Mouse (Mus musculus) limb, embryonic 11.5 days (tissue): ENCODE data around the gene Ctsa. TPM values are rescaled to one million over a fixed set of nuclear protein-coding genes. Genes with fewer than 3 reads are reported as not detected.
"Not testable (repeated sequence)": the region's sequence is repeated elsewhere in the genome, so short reads cannot be mapped to it uniquely, and the experiment has no call there.

Experiments
- ATAC-seq: fragments of 200-750 bp; cut with Nextera tagmentation; 2 replicates; pipeline ENCODE4 v1.8.0; 2017; ENCODE audit warnings: low read depth; ENCODE audit not compliant: insufficient number of reproducible peaks, low FRiP score, low TSS enrichment
- DNase-seq: peaks from one replicate; pipeline ENCODE4 v3.0.0-alpha.2; 2015; ENCODE audit warnings: low spot score
- H3K27ac ChIP-seq: fragments of 300-500 bp; sonication (generic); replicated peaks from 2 replicates; pipeline ENCODE4 v1.5.1; 2014; ENCODE audit warnings: low read depth, mild to moderate bottlenecking, low read length
- H3K27me3 ChIP-seq: fragments of 300-500 bp; sonication (generic); 2 replicates; pipeline ENCODE4 v1.6.1; 2014; ENCODE audit warnings: mild to moderate bottlenecking, low read length, mixed read lengths; ENCODE audit not compliant: control insufficient read depth, insufficient read depth
- H3K36me3 ChIP-seq: fragments of 300-500 bp; sonication (generic); 2 replicates; pipeline ENCODE4 v1.6.1; 2014; ENCODE audit warnings: mild to moderate bottlenecking, low read length, moderate library complexity, mixed read lengths; ENCODE audit not compliant: control insufficient read depth, insufficient read depth
- H3K4me1 ChIP-seq: fragments of 300-500 bp; sonication (generic); 2 replicates; pipeline ENCODE4 v1.6.1; 2014; ENCODE audit warnings: low read length, mixed read lengths; ENCODE audit not compliant: control insufficient read depth, insufficient read depth
- H3K4me2 ChIP-seq: fragments of 300-500 bp; sonication (generic); 2 replicates; pipeline ENCODE4 v1.6.1; 2014; ENCODE audit warnings: low read depth, mild to moderate bottlenecking, moderate library complexity; ENCODE audit not compliant: severe bottlenecking
- H3K4me3 ChIP-seq: fragments of 300-500 bp; sonication (generic); 2 replicates; pipeline ENCODE4 v1.5.1; 2014; ENCODE audit warnings: low read depth, low read length
- H3K9ac ChIP-seq: fragments of 300-500 bp; sonication (generic); 2 replicates; pipeline ENCODE4 v1.6.1; 2014; ENCODE audit warnings: mild to moderate bottlenecking, low read length
- H3K9me3 ChIP-seq: fragments of 300-500 bp; sonication (generic); 2 replicates; pipeline ENCODE4 v1.6.1; 2016; ENCODE audit warnings: low read length; ENCODE audit not compliant: control insufficient read depth
- WGBS: fragments of 180-500 bp; shearing (Covaris S2); extraction: QIAGEN DNeasy Blood & Tissue Kit; methylation state at CpG from one replicate; pipeline ENCODE4 v1.1.7; 2014; 5-methylcytosine and 5-hydroxymethylcytosine counted together
- polyA plus RNA-seq: library from polyadenylated mRNA; unstranded; fragments of >200 nt; fragmentation: Nextera tagmentation; extraction: Ambion mirVana; gene quantifications from 2 replicates; pipeline ENCODE4 v1.2.1, GENCODE M21; 2014

Ctsa gene
- polyA plus RNA-seq, 1 experiment from 2014 or later = 95.8 TPM

DNA sequence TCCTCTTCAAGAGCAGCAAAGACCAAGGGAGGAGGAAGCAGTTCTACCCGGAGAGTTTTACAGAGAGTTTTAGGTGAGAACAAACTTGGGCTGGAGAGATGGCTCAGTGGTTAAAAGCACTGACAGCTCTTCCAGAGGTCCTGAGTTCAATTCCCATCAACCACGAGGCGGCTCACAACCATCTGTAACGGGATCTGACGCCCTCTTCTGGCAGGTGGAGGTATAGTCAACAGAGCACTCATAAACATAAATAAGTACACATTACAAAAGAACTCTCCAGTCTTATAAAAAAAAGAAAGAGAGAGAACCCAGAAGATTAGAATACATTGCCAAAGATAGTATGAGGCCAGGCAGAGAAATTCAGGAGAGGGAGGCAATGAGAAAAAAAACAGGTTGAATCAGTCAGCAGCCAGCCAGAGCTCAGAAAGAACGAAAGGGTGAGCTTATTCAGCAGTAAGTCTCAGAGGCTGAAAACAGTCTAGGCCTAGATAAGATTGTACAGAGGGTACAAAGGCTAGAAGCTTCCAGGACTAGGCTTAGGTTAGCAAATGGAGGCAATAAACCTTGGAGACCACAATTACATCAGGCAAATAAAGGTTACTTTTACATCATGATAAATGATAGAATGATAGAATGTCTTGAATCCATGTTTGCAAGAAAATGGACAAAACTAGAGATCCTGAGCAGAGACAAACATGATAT is 39.1 kb downstream of the Ctsa start:
- H3K4me1 ChIP-seq = peaks cover 4% of the 10 kb centered on the region; the same call in 1 of the 2 replicates
- no peaks in the 10 kb centered on the region for H3K27me3 ChIP-seq
- no peak for DNase-seq
- ATAC-seq = no peak
- H3K4me2 ChIP-seq = no peak overlapping the region
- H3K27ac ChIP-seq = no peak overlapping the region
- no peaks in the 10 kb centered on the region for H3K9me3 ChIP-seq
- H3K36me3 ChIP-seq = no peaks in the 10 kb centered on the region
- no peak overlapping the region for H3K4me3 ChIP-seq
- WGBS = 56% methylated on average over 6 of the region's 6 CpGs
- H3K9ac ChIP-seq = no peak overlapping the region

DNA sequence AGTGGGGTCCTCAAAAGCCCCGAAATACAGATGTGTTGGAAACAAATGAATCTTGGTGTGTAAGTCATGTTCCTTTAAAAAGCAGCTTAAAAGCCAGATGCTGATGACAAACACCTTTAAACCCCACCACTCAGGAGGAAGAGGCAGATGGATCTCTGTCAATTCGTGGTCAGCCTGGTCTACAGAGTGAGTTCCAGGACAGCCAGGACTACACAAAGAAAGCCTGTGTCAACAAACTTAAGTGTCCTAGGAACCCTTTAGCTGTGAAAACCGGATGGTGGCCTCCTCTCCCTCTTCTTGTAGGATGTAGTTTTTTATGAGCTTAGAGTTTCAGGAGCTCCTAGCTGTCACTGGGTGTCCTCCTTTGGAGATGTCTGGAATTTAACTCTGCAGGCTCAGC is 40.9 kb downstream of the Ctsa start:
- no peaks in the 10 kb centered on the region for H3K9me3 ChIP-seq
- 59% methylated on average over 3 of the region's 3 CpGs for WGBS
- H3K27ac ChIP-seq = no peak overlapping the region
- H3K9ac ChIP-seq = no peak overlapping the region
- no peaks in the 10 kb centered on the region for H3K27me3 ChIP-seq
- H3K4me1 ChIP-seq = peaks cover 4% of the 10 kb centered on the region; the same call in 1 of the 2 replicates
- ATAC-seq (no peak), DNase-seq (no peak)
- H3K36me3 ChIP-seq = no peaks in the 10 kb centered on the region
- H3K4me3 ChIP-seq = no peak overlapping the region
- H3K4me2 ChIP-seq = no peak overlapping the region

DNA sequence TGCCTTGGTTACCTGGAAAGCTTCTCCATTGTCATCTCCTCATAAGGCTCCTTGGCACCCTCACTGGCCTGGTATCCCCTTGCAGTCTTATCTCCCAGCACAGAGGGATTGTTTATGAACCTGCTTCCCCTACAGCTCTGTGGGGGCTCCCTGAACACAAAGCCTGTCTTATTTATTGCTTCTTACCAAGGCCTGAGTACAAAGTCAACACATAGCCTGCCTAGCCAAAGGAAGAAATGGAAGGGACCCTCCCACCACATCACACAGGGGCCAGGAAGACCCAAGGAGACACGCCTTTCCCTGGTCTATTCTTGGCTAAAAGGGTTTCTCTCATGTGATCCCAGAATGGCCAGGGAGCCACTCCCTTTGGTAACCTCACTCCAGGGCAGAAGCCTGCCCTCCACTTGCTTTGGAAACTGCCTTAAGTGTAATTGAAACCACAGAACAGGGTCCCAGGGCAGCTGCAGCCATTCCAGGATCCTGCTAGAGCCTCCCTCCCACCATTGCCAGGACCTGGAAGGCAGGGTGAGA is 41.6 kb downstream of the Ctsa start:
- ATAC-seq = no peak

DNA sequence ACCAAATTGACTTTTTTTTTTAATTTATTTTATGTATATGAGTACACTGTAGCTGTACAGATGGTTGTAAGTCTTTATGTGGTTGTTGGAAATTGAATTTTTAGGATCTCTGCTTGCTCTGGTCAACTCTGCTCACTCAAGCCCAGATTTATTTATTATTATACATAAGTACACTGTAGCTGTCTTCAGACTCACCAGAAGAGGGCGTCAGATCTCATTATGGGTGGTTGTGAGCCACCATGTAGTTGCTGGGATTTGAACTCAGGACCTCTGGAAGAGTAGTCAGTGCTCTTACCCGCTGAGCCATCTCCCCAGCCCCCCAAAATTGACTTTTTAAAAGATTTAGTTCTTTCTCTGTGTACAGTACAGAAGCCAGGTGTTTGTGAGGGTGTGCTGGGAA is 43.0 kb downstream of the Ctsa start:
- not testable (repeated sequence) for H3K36me3 ChIP-seq, H3K4me2 ChIP-seq, DNase-seq, H3K4me3 ChIP-seq, H3K9me3 ChIP-seq, H3K27me3 ChIP-seq, ATAC-seq, H3K9ac ChIP-seq, H3K27ac ChIP-seq, H3K4me1 ChIP-seq
- WGBS = 52% methylated on average over 2 of the region's 2 CpGs

More for the DNA sequence above, 41.6 kb downstream of the Ctsa start:
- Histone ChIP-seq H3K27ac (peak overlapping the region; percentile 4; the same call in 1 of the 2 replicates), H3K36me3 (no peaks in the 10 kb centered on the region), H3K4me1 (peaks cover 4% of the 10 kb centered on the region; the same call in 1 of the 2 replicates), H3K4me2 (no peak overlapping the region), H3K27me3 (no peaks in the 10 kb centered on the region), H3K9ac (peak overlapping the region; percentile 32; the same call in 1 of the 2 replicates), H3K4me3 (no peak overlapping the region), H3K9me3 (no peaks in the 10 kb centered on the region)
- DNase-seq = no peak
- WGBS = 43% methylated on average over 1 of the region's 1 CpGs

DNA sequence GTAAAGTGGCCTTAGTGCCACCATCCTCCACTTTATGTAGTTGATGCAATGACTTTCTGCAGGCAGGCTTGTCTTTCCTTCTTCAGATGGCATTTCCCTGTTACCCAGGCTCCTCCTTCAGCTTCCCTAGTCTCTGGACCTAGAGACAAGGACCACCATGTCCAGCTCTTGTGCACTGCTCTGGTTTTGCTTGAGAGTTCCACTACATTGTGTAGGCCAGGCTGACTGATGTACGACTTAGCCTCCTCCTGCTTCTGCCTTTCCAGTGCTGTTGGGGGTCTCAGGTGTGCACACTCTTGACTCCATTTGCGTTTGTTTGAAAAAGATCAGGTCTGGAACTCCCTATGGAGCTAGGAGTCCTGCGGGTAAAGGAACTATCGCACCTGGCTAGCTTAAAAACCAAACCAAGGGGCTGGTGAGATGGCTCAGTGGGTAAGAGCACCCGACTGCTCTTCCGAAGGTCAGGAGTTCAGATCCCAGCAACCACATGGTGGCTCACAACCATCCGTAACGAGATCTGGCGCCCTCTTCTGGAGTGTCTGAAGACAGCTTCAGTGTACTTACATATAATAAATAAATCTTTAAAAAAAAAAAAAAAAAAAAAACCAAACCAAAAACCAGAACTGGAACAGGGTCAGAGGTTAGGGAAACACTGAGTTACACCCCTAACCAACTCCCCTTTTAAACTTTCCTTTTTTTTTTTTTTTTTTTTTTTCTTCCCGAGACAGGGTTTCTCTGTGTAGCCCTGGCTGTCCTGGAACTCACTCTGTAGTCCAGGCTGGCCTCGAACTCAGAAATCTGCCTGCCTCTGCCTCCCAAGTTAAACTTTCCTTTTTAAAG is 44.9 kb downstream of the Ctsa start:
- WGBS = 76% methylated on average over 11 of the region's 11 CpGs
- not testable (repeated sequence) for H3K4me3 ChIP-seq, H3K36me3 ChIP-seq, H3K9ac ChIP-seq, DNase-seq, H3K9me3 ChIP-seq, H3K27ac ChIP-seq, H3K27me3 ChIP-seq, ATAC-seq
- Histone ChIP-seq H3K4me1 (peaks cover 11% of the 10 kb centered on the region), H3K4me2 (peak overlapping the region; percentile 85; the same call in 1 of the 2 replicates)

DNA sequence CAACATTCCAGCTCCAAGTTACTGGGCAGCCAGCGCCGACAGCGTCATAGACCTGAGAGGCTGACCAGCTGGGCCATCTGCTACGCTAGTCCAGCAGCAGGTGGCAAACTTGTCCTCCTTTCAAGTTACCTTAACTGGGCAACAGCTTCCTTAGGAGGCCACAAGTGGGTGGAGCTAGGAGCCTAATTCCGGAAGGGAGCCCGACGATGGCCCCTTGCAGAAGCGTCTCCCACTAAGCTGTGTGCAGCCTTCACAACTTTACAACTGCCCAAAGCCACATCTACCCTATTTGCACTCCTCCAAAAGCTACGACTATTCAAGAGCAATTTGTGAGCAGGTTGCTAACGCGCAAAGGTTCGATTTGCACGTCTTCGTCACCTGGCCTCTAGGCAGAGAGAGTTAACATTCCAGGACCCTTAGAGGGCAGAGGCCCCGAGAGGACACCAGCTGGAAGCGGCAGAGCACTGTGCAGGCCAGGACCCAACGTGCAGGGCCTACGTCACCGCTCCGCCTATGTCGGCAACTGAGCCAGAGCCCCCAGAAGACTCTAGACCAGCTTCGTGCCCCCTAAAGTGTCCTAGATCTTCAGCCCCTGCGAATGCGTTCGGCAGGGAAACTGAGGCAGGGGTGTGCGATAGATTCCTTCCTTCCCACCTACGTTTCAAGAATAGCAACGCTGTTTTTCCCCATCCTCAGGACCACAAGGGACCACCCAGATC is 46.0 kb downstream of the Ctsa start:
- Histone ChIP-seq H3K9me3 (no peaks in the 10 kb centered on the region), H3K4me3 (peak overlapping the region; percentile 91), H3K4me2 (peak overlapping the region; percentile 85), H3K4me1 (peaks cover 11% of the 10 kb centered on the region), H3K27ac (peak overlapping the region; percentile 100), H3K27me3 (no peaks in the 10 kb centered on the region), H3K9ac (peak overlapping the region; percentile 100), H3K36me3 (peaks cover 2% of the 10 kb centered on the region; the same call in 1 of the 2 replicates)
- ATAC-seq (peak; percentile 58), DNase-seq (peak; percentile 63)
- 2% methylated on average over 28 of the region's 28 CpGs for WGBS

DNA sequence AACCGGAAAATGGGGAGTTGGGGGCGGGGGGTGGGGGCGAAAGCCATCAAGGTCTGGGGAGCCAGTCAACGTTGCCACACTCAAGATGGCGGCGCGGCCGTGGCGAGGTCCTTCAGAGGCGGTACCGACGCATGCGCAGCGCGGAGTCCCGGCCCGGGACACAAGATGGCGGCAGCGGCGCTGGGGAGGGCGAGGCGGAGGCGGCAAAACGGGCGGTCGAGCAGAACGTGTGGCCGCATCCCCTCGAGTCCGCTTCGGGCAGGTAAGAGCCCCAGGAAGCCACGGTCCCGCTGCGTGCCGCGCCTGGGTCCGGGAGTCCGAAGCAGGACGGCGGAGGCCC is 46.5 kb downstream of the Ctsa start, which contains the start of gene Pcif1:
Gene Pcif1 (plus strand): TSS at position 77 of the 340 bp plus-strand sequence.
- H3K27me3 ChIP-seq = no peaks in the 10 kb centered on the region

More for the DNA sequence above, 46.5 kb downstream of the Ctsa start, which contains the start of gene Pcif1:
- H3K27ac ChIP-seq = peak within 1 kb of the TSS; percentile 100
- peak; percentile 81 for ATAC-seq
- DNase-seq = peak; percentile 97
- peaks cover 11% of the 10 kb centered on the region for H3K4me1 ChIP-seq
- H3K36me3 ChIP-seq = peaks cover 2% of the 10 kb centered on the region; the same call in 1 of the 2 replicates
- peak within 1 kb of the TSS; percentile 100 for H3K9ac ChIP-seq
- H3K4me2 ChIP-seq = peak within 1 kb of the TSS; percentile 85
- WGBS = under 1% methylated on average over 39 of the region's 40 CpGs
- peak within 1 kb of the TSS; percentile 91 for H3K4me3 ChIP-seq
- no peaks in the 10 kb centered on the region for H3K9me3 ChIP-seq
